Comparison of ENCODE assay signal across 17 mouse cellular contexts in the genomic region with DNA sequence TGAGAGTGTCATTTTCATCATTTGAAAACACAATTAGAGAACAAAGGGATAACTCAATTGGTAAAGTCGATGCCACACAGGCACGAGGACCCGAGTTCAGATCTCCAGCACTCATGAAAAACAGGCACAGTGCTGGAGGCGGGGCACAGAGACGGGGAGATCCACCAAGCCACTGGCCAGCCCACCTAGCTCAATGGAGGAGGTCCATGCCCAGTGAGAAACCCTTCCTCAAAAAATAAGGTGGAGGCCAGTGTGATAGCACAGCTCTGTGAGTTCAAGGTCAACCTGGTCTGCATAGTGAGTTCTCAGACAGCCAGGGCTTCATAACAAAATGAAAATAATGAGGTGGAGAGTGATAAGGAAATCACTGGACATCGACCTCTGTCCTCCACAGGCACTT.
DNase-seq lines count a peak whose midpoint lies in the region; ATAC-seq and TF ChIP-seq lines count a peak whose summit lies in the region.
"Had no signal": no experiment of that assay in that cellular context is flagged by ENCODE, and none has a peak within 500 bp of the region (broad histone marks: within the 10 kb centered on the region; RNA-seq: fewer than 3 reads in every experiment).

No protein-coding gene starts in this region.

- H3K36me3 ChIP-seq in midbrain, embryonic 12.5 days: no peaks in the 10 kb centered on the region
- H3K36me3 ChIP-seq in midbrain, embryonic 14.5 days (ENCODE audit: control insufficient read depth, insufficient read depth, low read length): no peaks in the 10 kb centered on the region
- H3K36me3 ChIP-seq in intestine, postnatal 0 days (ENCODE audit: control insufficient read depth, insufficient read depth): no peaks in the 10 kb centered on the region
- no peaks in the 10 kb centered on the region for H3K36me3 ChIP-seq in midbrain, postnatal 0 days (ENCODE audit: insufficient read depth, low read length)
- H3K36me3 ChIP-seq: embryonic facial prominence, embryonic 15.5 days; heart, embryonic 13.5 days; hindbrain, embryonic 12.5 days; limb, embryonic 13.5 days; liver, embryonic 12.5 days; stomach, embryonic 15.5 days had no signal

- no peak overlapping the region for H3K4me3 ChIP-seq in midbrain, embryonic 12.5 days
- no peak overlapping the region for H3K4me3 ChIP-seq in midbrain, embryonic 14.5 days (replicated peaks; ENCODE audit: low read depth, low read length)
- H3K4me3 ChIP-seq in intestine, postnatal 0 days (ENCODE audit: low read depth, low read length): no peak overlapping the region
- no peak overlapping the region for H3K4me3 ChIP-seq in midbrain, postnatal 0 days (ENCODE audit: low read depth, low read length)
- H3K4me3 ChIP-seq: embryonic facial prominence, embryonic 15.5 days; heart, embryonic 13.5 days; hindbrain, embryonic 12.5 days; limb, embryonic 13.5 days; liver, embryonic 12.5 days; stomach, embryonic 15.5 days had no signal

- TF ChIP-seq CTCF in intestine, postnatal 0 days (IDR thresholded peaks at IDR 0.05; ENCODE audit: low read depth): no peak
- TF ChIP-seq CTCF in midbrain, postnatal 0 days (IDR thresholded peaks at IDR 0.05): no peak

- H3K27me3 ChIP-seq in midbrain, embryonic 12.5 days: no peaks in the 10 kb centered on the region
- H3K27me3 ChIP-seq in midbrain, embryonic 14.5 days (ENCODE audit: control insufficient read depth, insufficient read depth, low read length): no peaks in the 10 kb centered on the region
- H3K27me3 ChIP-seq in intestine, postnatal 0 days (replicated peaks; ENCODE audit: control insufficient read depth, insufficient read depth, low read length): no peaks in the 10 kb centered on the region
- H3K27me3 ChIP-seq in midbrain, postnatal 0 days (ENCODE audit: insufficient read depth, low read length): no peaks in the 10 kb centered on the region
- H3K27me3 ChIP-seq: embryonic facial prominence, embryonic 15.5 days; heart, embryonic 13.5 days; hindbrain, embryonic 12.5 days; limb, embryonic 13.5 days; liver, embryonic 12.5 days; stomach, embryonic 15.5 days had no signal

- H3K9ac ChIP-seq in midbrain, embryonic 12.5 days (replicated peaks): no peak overlapping the region
- no peak overlapping the region for H3K9ac ChIP-seq in midbrain, embryonic 14.5 days (replicated peaks; ENCODE audit: low read length)
- H3K9ac ChIP-seq in intestine, postnatal 0 days (ENCODE audit: low read depth, low read length): no peak overlapping the region
- H3K9ac ChIP-seq in midbrain, postnatal 0 days (replicated peaks; ENCODE audit: low read length, poor library complexity, severe bottlenecking): no peak overlapping the region
- H3K9ac ChIP-seq: embryonic facial prominence, embryonic 15.5 days; heart, embryonic 13.5 days; hindbrain, embryonic 12.5 days; limb, embryonic 13.5 days; liver, embryonic 12.5 days; stomach, embryonic 15.5 days had no signal

- H3K4me2 ChIP-seq in midbrain, embryonic 12.5 days (replicated peaks): no peak overlapping the region
- H3K4me2 ChIP-seq in midbrain, embryonic 14.5 days (ENCODE audit: low read length): no peak overlapping the region
- no peak overlapping the region for H3K4me2 ChIP-seq in intestine, postnatal 0 days (replicated peaks; ENCODE audit: low read depth)
- no peak overlapping the region for H3K4me2 ChIP-seq in midbrain, postnatal 0 days (ENCODE audit: low read depth, low read length, poor library complexity, severe bottlenecking)
- H3K4me2 ChIP-seq: embryonic facial prominence, embryonic 15.5 days; heart, embryonic 13.5 days; hindbrain, embryonic 12.5 days; limb, embryonic 13.5 days; liver, embryonic 12.5 days; stomach, embryonic 15.5 days had no signal

- peak; percentile 83 for DNase-seq in heart, adult 11 months
- no peak for DNase-seq in heart, adult 8-10 months (ENCODE audit: low spot score)
- DNase-seq in midbrain, embryonic 14.5 days: no peak
- DNase-seq in midbrain, postnatal 0 days (ENCODE audit: low spot score): no peak
- no peak for DNase-seq in layer of hippocampus, adult 9-11 months
- DNase-seq in ovary, postnatal 10 days (ENCODE audit: low spot score): no peak
- DNase-seq: gastrocnemius, postnatal 14 days; lung, adult 18-20 months had no signal

- H3K27ac ChIP-seq in midbrain, embryonic 12.5 days (replicated peaks): no peak overlapping the region
- no peak overlapping the region for H3K27ac ChIP-seq in midbrain, embryonic 14.5 days (replicated peaks; ENCODE audit: low read depth, low read length)
- H3K27ac ChIP-seq in intestine, postnatal 0 days (ENCODE audit: low read depth, low read length): no peak overlapping the region
- H3K27ac ChIP-seq in midbrain, postnatal 0 days (ENCODE audit: low read depth, low read length): no peak overlapping the region
- H3K27ac ChIP-seq: embryonic facial prominence, embryonic 15.5 days; heart, embryonic 13.5 days; hindbrain, embryonic 12.5 days; kidney, postnatal 0 days; limb, embryonic 13.5 days; liver, embryonic 12.5 days; stomach, embryonic 15.5 days had no signal

- 95% methylated on average over 6 of the region's 6 CpGs for WGBS in midbrain, embryonic 12.5 days
- 92% methylated on average over 6 of the region's 6 CpGs for WGBS in midbrain, embryonic 14.5 days
- WGBS in intestine, postnatal 0 days: 74% methylated on average over 6 of the region's 6 CpGs
- WGBS in midbrain, postnatal 0 days: 94% methylated on average over 6 of the region's 6 CpGs

- no peaks in the 10 kb centered on the region for H3K4me1 ChIP-seq in midbrain, embryonic 12.5 days
- H3K4me1 ChIP-seq in midbrain, embryonic 14.5 days (ENCODE audit: control insufficient read depth, insufficient read depth, low read length): no peaks in the 10 kb centered on the region
- no peaks in the 10 kb centered on the region for H3K4me1 ChIP-seq in intestine, postnatal 0 days (replicated peaks; ENCODE audit: control insufficient read depth, insufficient read depth, low read length)
- H3K4me1 ChIP-seq in midbrain, postnatal 0 days (ENCODE audit: insufficient read depth, low read length): no peaks in the 10 kb centered on the region
- H3K4me1 ChIP-seq: hindbrain, embryonic 12.5 days; stomach, embryonic 15.5 days had no signal

- no peaks in the 10 kb centered on the region for H3K9me3 ChIP-seq in midbrain, embryonic 12.5 days
- no peaks in the 10 kb centered on the region for H3K9me3 ChIP-seq in midbrain, embryonic 14.5 days (ENCODE audit: control insufficient read depth, low read length)
- no peaks in the 10 kb centered on the region for H3K9me3 ChIP-seq in intestine, postnatal 0 days (ENCODE audit: control insufficient read depth)
- H3K9me3 ChIP-seq in midbrain, postnatal 0 days (ENCODE audit: low read length): no peaks in the 10 kb centered on the region
- H3K9me3 ChIP-seq: embryonic facial prominence, embryonic 15.5 days; heart, embryonic 13.5 days; hindbrain, embryonic 12.5 days; limb, embryonic 13.5 days; liver, embryonic 12.5 days; stomach, embryonic 15.5 days had no signal

- peak; percentile 52; the same call in 1 of the 2 replicates for ATAC-seq in midbrain, embryonic 12.5 days (ENCODE audit: low FRiP score, low read depth)
- ATAC-seq in midbrain, embryonic 14.5 days (ENCODE audit: low FRiP score, low TSS enrichment): no peak
- peak; percentile 36; the same call in 1 of the 2 replicates for ATAC-seq in intestine, postnatal 0 days
- ATAC-seq in midbrain, postnatal 0 days (ENCODE audit: low FRiP score): 0 out of 2 replicates have a peak, but pooled peaks have one; percentile 44
- ATAC-seq: liver, embryonic 12.5 days had no signal
